Mouse (Mus musculus) cortical plate, adult 2 months (tissue): ENCODE data around the gene Raf1.

Experiments used
- CTCF ChIP-seq: fragments of 200-500 bp; IDR thresholded peaks from 2 replicates; pipeline ENCODE4 v1.5.1; 2011; ENCODE audit warnings: mild to moderate bottlenecking, control low read depth, low read length; ENCODE audit not compliant: insufficient read depth; ENCODE audit errors: extremely low read depth
- POLR2A ChIP-seq: fragments of 200-500 bp; IDR thresholded peaks from 2 replicates; pipeline ENCODE4 v1.6.1; 2011; ENCODE audit warnings: mild to moderate bottlenecking, low read length, control low read depth; ENCODE audit not compliant: insufficient read depth; ENCODE audit errors: extremely low read depth

- TF ChIP-seq POLR2A (no peak), CTCF (no peak)
Measured at GRCm38 (mm10) chr6:115684851-115685646, 8.6 kb upstream of the Raf1 start.
